Mouse (Mus musculus): Measurements from ENCODE around the gene Ppfia2.

DNA sequence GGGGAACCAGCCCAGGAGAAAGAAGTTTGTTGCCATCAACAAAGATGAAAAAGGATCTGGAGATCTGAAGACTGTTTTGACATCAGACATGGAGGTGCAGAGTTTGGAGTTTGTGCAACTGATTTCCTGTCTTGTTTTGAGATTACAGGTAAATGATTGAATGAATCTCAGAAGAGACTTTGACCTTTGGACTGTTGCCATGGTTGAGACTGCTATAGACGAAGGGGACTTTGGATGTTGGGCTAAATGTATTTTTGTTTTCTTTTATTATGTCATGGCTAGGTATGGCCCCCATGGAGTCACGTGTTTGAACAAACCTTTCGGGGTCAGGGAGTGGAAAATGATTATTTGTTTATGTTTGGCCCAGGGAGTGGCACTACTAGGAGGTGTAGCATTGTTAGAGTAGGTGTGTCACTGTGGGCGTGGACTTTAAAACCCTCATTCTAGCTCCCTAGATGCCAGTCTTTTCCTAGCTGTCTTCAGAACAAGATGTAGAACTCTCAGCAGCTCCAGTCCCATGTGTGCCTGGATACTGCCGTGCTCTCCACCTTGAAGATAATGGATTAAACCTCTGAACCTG is 133.3 kb downstream of the Ppfia2 start:
- TF ChIP-seq CTCF (IDR thresholded peaks at IDR 0.05; ENCODE audit: control insufficient read depth, insufficient read depth, insufficient read length) = no peak
- no peak for TF ChIP-seq MAX (IDR thresholded peaks at IDR 0.05)

Data from C2C12 (cell line).